Mouse (Mus musculus) liver (tissue): Measurements from ENCODE around the gene Spns3.
"Not testable (repeated sequence)": the region's sequence is repeated elsewhere in the genome, so short reads cannot be mapped to it uniquely, and the experiment has no call there.

Source experiments
- DNase-seq: peaks from one replicate; pipeline ENCODE4 v3.0.0-alpha.2; 2020; ENCODE audit warnings: mixed read lengths

The Spns3 gene

GRCm38 (mm10) chr11:72556953-72557352 is 6.6 kb upstream of the Spns3 start:
- no peak for DNase-seq

- no peak for DNase-seq
Measured at GRCm38 (mm10) chr11:72556470-72556869, 6.2 kb upstream of the Spns3 start.

GRCm38 (mm10) chr11:72551531-72552105 is 1.3 kb upstream of the Spns3 start:
- no peak for DNase-seq

GRCm38 (mm10) chr11:72547181-72547580 is 3.1 kb downstream of the Spns3 start:
- DNase-seq: no peak

GRCm38 (mm10) chr11:72544716-72545115 is 5.6 kb downstream of the Spns3 start:
- no peak for DNase-seq

- not testable (repeated sequence) for DNase-seq
Measured at GRCm38 (mm10) chr11:72543692-72544091, 6.6 kb downstream of the Spns3 start.

GRCm38 (mm10) chr11:72542586-72542985 is 7.7 kb downstream of the Spns3 start:
- no peak for DNase-seq

GRCm38 (mm10) chr11:72541928-72542327 is 8.4 kb downstream of the Spns3 start:
- DNase-seq: no peak

- DNase-seq: no peak
Measured at GRCm38 (mm10) chr11:72540437-72540836, 9.9 kb downstream of the Spns3 start.

GRCm38 (mm10) chr11:72538811-72539210 is 11.5 kb downstream of the Spns3 start:
- no peak for DNase-seq

- peak; percentile 31 for DNase-seq
Measured at GRCm38 (mm10) chr11:72538037-72538755, 12.1 kb downstream of the Spns3 start.

GRCm38 (mm10) chr11:72537503-72537902 is 12.8 kb downstream of the Spns3 start:
- no peak for DNase-seq

- peak; percentile 40 for DNase-seq
Measured at GRCm38 (mm10) chr11:72535519-72535918, 14.8 kb downstream of the Spns3 start.

GRCm38 (mm10) chr11:72532890-72533289 is 17.4 kb downstream of the Spns3 start:
- DNase-seq: no peak

GRCm38 (mm10) chr11:72531632-72532031 is 18.7 kb downstream of the Spns3 start:
- no peak for DNase-seq

- no peak for DNase-seq
Measured at GRCm38 (mm10) chr11:72531144-72531543, 19.2 kb downstream of the Spns3 start.

GRCm38 (mm10) chr11:72526190-72526589 is 24.1 kb downstream of the Spns3 start:
- DNase-seq: no peak

- no peak for DNase-seq
Measured at GRCm38 (mm10) chr11:72523711-72524110, 26.6 kb downstream of the Spns3 start.

GRCm38 (mm10) chr11:72522616-72523041 is 27.7 kb downstream of the Spns3 start:
- no peak for DNase-seq

GRCm38 (mm10) chr11:72521598-72522541 is 28.4 kb downstream of the Spns3 start:
- DNase-seq: no peak

- DNase-seq: no peak
Measured at GRCm38 (mm10) chr11:72519895-72520294, 30.4 kb downstream of the Spns3 start.

- no peak for DNase-seq
Measured at GRCm38 (mm10) chr11:72519189-72519588, 31.1 kb downstream of the Spns3 start.

- no peak for DNase-seq
Measured at GRCm38 (mm10) chr11:72518449-72518848, 31.9 kb downstream of the Spns3 start.
